Mouse (Mus musculus): ENCODE data around the gene Clec16a. TPM values are rescaled to one million over a fixed set of nuclear protein-coding genes. Genes with fewer than 3 reads are reported as not detected.
A peak's percentile ranks its signal among the peaks of the same experiment; 100 is the strongest.

Gene Clec16a
- polyA plus RNA-seq, 1 experiment from 2014 or later, result 31.0 TPM

DNA sequence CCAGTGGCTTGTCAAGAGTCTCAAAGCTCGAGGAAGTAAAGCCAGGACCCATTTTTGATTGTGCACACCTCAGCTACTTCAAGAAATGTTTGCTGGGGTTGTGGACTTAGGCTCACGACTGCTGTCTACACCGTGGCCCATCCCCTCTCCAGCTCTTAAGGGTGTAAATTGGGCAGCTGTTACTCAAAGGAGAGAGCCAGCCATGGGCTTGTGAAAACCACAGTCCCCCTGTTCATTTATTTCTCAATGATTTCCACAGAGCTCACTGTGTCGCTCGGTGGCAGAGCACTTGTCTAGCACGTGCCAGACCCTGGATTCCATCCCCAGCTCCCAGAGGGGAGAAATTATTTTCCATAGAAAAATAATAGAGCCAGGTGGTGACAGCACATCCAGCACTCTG is 211.0 kb downstream of the Clec16a start:
- Histone ChIP-seq H3K27me3 (ENCODE audit: control insufficient read depth, insufficient read depth, low read length) (no peaks in the 10 kb centered on the region), H3K36me3 (ENCODE audit: control insufficient read depth, insufficient read depth, low read length) (no peaks in the 10 kb centered on the region), H3K4me2 (ENCODE audit: low read depth, low read length) (no peak overlapping the region), H3K9me3 (replicated peaks; ENCODE audit: control insufficient read depth, low read length) (no peaks in the 10 kb centered on the region), H3K27ac (ENCODE audit: low read length) (no peak overlapping the region), H3K4me3 (replicated peaks; ENCODE audit: low read length) (no peak overlapping the region), H3K4me1 (ENCODE audit: control insufficient read depth, insufficient read depth, low read length) (no peaks in the 10 kb centered on the region), H3K9ac (ENCODE audit: low read length) (no peak overlapping the region)
- 69% methylated on average over 6 of the region's 6 CpGs for WGBS
- no peak for ATAC-seq (ENCODE audit: insufficient read depth, low FRiP score)

DNA sequence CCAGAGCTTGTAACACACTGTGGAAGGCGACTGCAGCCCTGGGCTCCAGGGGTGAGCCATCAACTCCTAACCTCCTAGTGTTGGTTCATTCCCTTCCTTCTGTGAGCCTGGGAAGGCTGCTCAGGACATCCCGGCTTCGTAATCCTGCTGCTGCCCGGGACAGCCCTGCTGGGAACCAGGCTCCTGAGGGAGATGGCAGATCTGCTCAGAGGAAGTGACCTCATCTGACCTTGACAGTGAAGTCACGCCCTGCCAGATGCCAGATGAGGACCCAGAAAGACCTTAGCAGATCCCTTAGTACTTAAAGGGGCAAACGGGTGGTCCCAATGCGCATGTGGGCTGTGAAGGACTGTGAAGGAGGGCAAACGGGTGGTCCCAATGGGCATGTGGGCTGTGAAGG is 216.0 kb downstream of the Clec16a start:
- Histone ChIP-seq H3K4me3 (replicated peaks; ENCODE audit: low read length) (no peak overlapping the region), H3K27ac (ENCODE audit: low read length) (no peak overlapping the region), H3K36me3 (ENCODE audit: control insufficient read depth, insufficient read depth, low read length) (no peaks in the 10 kb centered on the region), H3K4me2 (ENCODE audit: low read depth, low read length) (no peak overlapping the region), H3K9me3 (replicated peaks; ENCODE audit: control insufficient read depth, low read length) (no peaks in the 10 kb centered on the region), H3K9ac (ENCODE audit: low read length) (no peak overlapping the region), H3K27me3 (ENCODE audit: control insufficient read depth, insufficient read depth, low read length) (no peaks in the 10 kb centered on the region), H3K4me1 (ENCODE audit: control insufficient read depth, insufficient read depth, low read length) (peaks cover 8% of the 10 kb centered on the region; the same call in 1 of the 2 replicates)
- 78% methylated on average over 8 of the region's 8 CpGs for WGBS
- no peak for ATAC-seq (ENCODE audit: insufficient read depth, low FRiP score)

- H3K36me3 ChIP-seq (ENCODE audit: control insufficient read depth, insufficient read depth, low read length), result no peaks in the 10 kb centered on the region
- 64% methylated on average over 5 of the region's 5 CpGs for WGBS
- no peaks in the 10 kb centered on the region for H3K9me3 ChIP-seq (replicated peaks; ENCODE audit: control insufficient read depth, low read length)
- H3K4me2 ChIP-seq (ENCODE audit: low read depth, low read length), result no peak overlapping the region
- H3K27ac ChIP-seq (ENCODE audit: low read length), result no peak overlapping the region
- H3K4me1 ChIP-seq (ENCODE audit: control insufficient read depth, insufficient read depth, low read length), result peaks cover 8% of the 10 kb centered on the region; the same call in 1 of the 2 replicates
- ATAC-seq (ENCODE audit: insufficient read depth, low FRiP score), result no peak
- no peaks in the 10 kb centered on the region for H3K27me3 ChIP-seq (ENCODE audit: control insufficient read depth, insufficient read depth, low read length)
- H3K9ac ChIP-seq (ENCODE audit: low read length), result no peak overlapping the region
- no peak overlapping the region for H3K4me3 ChIP-seq (replicated peaks; ENCODE audit: low read length)
Measured at GRCm38 (mm10) chr16:10762569-10763180, 217.5 kb downstream of the Clec16a start.

DNA sequence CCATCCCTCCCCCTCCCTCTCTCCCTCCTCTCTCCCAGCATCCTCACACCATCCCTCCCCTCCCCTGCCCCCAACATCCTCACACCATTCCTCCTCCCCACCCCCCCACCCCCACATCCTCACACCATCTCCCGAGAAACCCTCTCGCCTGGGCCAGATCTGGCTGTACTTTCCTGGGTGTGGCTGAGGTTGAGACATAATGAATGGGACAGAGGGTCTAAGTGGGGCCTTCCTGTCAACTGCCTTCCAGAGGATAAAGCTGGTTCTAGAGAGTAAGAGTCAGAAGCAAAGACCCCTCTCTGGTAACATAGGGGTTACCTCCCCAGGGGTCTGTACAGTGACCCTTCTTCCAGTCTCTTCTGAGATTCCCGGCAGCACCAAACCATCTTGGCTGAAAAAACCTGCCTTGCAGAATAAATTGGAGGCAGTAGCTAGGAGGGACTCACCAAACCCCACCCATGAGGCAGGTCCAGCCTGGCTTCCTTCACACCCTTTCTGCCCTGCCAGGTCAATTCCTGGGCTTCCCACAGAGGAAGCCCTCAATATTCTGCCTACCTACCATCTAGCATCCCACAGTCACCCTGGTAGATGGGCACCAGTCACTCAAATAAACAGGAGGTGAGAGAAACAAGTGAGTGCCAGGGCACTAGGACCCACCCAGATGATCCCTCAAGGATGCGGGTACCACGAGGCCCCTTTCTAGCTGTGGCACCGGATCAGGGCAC is 218.6 kb downstream of the Clec16a start:
- H3K27ac ChIP-seq (ENCODE audit: low read length), result no peak overlapping the region
- H3K4me1 ChIP-seq (ENCODE audit: control insufficient read depth, insufficient read depth, low read length), result peaks cover 10% of the 10 kb centered on the region; the same call in 1 of the 2 replicates
- ATAC-seq (ENCODE audit: insufficient read depth, low FRiP score), result no peak
- H3K36me3 ChIP-seq (ENCODE audit: control insufficient read depth, insufficient read depth, low read length), result no peaks in the 10 kb centered on the region
- no peak overlapping the region for H3K4me2 ChIP-seq (ENCODE audit: low read depth, low read length)
- no peaks in the 10 kb centered on the region for H3K27me3 ChIP-seq (ENCODE audit: control insufficient read depth, insufficient read depth, low read length)
- no peaks in the 10 kb centered on the region for H3K9me3 ChIP-seq (replicated peaks; ENCODE audit: control insufficient read depth, low read length)
- H3K9ac ChIP-seq (ENCODE audit: low read length), result no peak overlapping the region
- 44% methylated on average over 6 of the region's 6 CpGs for WGBS
- H3K4me3 ChIP-seq (replicated peaks; ENCODE audit: low read length), result no peak overlapping the region

DNA sequence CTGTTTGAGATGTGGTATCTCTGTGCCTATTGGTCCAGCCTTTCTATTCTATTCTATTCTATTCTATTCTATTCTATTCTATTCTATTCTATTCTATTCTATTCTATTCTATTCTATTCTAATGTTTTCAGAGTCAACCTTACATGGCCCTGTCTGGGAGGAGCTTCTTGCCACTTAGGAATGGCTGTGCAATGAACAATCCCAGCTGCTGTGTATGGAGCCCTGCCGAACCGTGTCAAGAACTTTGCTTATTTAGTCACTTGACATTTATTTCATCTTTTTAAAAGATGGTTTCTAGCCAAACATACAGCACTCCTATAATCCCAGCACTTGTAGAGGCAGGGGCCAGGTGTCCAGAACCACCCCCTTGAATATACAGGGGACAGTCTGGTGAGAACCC is 219.2 kb downstream of the Clec16a start:
- Histone ChIP-seq H3K4me1 (ENCODE audit: control insufficient read depth, insufficient read depth, low read length) (peaks cover 13% of the 10 kb centered on the region; the same call in 1 of the 2 replicates), H3K4me3 (replicated peaks; ENCODE audit: low read length) (no peak overlapping the region), H3K9me3 (replicated peaks; ENCODE audit: control insufficient read depth, low read length) (no peaks in the 10 kb centered on the region), H3K9ac (ENCODE audit: low read length) (no peak overlapping the region), H3K36me3 (ENCODE audit: control insufficient read depth, insufficient read depth, low read length) (no peaks in the 10 kb centered on the region), H3K27ac (ENCODE audit: low read length) (no peak overlapping the region), H3K27me3 (ENCODE audit: control insufficient read depth, insufficient read depth, low read length) (no peaks in the 10 kb centered on the region), H3K4me2 (ENCODE audit: low read depth, low read length) (no peak overlapping the region)
- no peak for ATAC-seq (ENCODE audit: insufficient read depth, low FRiP score)
- WGBS, result 24% methylated on average over 2 of the region's 2 CpGs

- H3K4me2 ChIP-seq (ENCODE audit: low read depth, low read length), result no peak overlapping the region
- no peaks in the 10 kb centered on the region for H3K27me3 ChIP-seq (ENCODE audit: control insufficient read depth, insufficient read depth, low read length)
- no peaks in the 10 kb centered on the region for H3K9me3 ChIP-seq (replicated peaks; ENCODE audit: control insufficient read depth, low read length)
- WGBS, result 49% methylated on average over 4 of the region's 4 CpGs
- H3K27ac ChIP-seq (ENCODE audit: low read length), result no peak overlapping the region
- peaks cover 17% of the 10 kb centered on the region; the same call in 1 of the 2 replicates for H3K4me1 ChIP-seq (ENCODE audit: control insufficient read depth, insufficient read depth, low read length)
- ATAC-seq (ENCODE audit: insufficient read depth, low FRiP score), result no peak
- H3K9ac ChIP-seq (ENCODE audit: low read length), result no peak overlapping the region
- H3K4me3 ChIP-seq (replicated peaks; ENCODE audit: low read length), result no peak overlapping the region
- H3K36me3 ChIP-seq (ENCODE audit: control insufficient read depth, insufficient read depth, low read length), result no peaks in the 10 kb centered on the region
Measured at GRCm38 (mm10) chr16:10767158-10767557, 222.0 kb downstream of the Clec16a start.

DNA sequence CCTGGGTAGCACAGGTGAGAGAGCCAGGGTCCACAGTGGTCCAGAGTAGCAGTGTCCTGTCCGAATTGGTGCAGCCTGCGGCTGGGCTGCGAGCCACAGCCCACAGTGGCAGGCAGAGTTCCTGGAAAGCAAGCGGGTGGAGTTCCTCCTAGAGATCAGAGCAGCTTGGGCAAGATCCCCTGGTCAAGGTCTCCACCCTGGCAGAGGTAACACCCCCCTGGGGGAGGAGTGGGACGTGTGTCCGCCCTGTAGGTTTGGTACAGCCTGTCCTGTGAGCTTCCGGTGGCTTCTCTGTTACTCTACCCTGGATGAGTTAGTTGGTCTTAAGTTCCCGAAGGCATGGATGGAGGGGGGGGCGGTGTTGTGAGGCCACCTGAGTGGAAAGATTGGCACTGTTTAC is 223.7 kb downstream of the Clec16a start:
- Histone ChIP-seq H3K9ac (ENCODE audit: low read length) (no peak overlapping the region), H3K4me3 (replicated peaks; ENCODE audit: low read length) (no peak overlapping the region), H3K4me2 (ENCODE audit: low read depth, low read length) (no peak overlapping the region), H3K4me1 (ENCODE audit: control insufficient read depth, insufficient read depth, low read length) (0 out of 2 replicates have a peak, but pooled peaks cover 12% of the 10 kb centered on the region), H3K36me3 (ENCODE audit: control insufficient read depth, insufficient read depth, low read length) (no peaks in the 10 kb centered on the region), H3K27me3 (ENCODE audit: control insufficient read depth, insufficient read depth, low read length) (no peaks in the 10 kb centered on the region), H3K9me3 (replicated peaks; ENCODE audit: control insufficient read depth, low read length) (no peaks in the 10 kb centered on the region), H3K27ac (ENCODE audit: low read length) (no peak overlapping the region)
- WGBS, result 53% methylated on average over 9 of the region's 9 CpGs
- ATAC-seq (ENCODE audit: insufficient read depth, low FRiP score), result no peak

DNA sequence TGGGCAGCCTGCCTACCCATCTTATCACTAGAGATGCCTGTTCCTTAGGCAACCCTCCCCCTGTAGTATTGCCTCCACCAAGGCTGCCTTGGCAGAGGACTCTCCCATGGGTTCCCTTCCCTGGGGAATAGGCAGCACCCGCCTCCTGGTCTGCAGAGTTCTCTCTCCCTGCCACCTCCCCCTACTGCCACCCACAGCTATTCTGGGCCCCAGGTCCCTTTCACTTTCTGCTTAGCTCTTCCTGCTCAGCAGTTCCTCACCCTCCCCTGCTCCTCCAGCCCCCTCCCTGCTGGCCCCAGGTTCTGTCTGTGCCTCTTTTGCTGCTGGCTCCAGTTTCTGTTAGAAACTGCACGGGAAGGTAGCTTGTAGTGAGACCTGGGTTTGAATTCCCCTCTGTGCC is 224.5 kb downstream of the Clec16a start:
- Histone ChIP-seq H3K27me3 (ENCODE audit: control insufficient read depth, insufficient read depth, low read length) (no peaks in the 10 kb centered on the region), H3K4me1 (ENCODE audit: control insufficient read depth, insufficient read depth, low read length) (0 out of 2 replicates have a peak, but pooled peaks cover 9% of the 10 kb centered on the region), H3K9me3 (replicated peaks; ENCODE audit: control insufficient read depth, low read length) (no peaks in the 10 kb centered on the region), H3K36me3 (ENCODE audit: control insufficient read depth, insufficient read depth, low read length) (no peaks in the 10 kb centered on the region), H3K4me3 (replicated peaks; ENCODE audit: low read length) (no peak overlapping the region), H3K27ac (ENCODE audit: low read length) (no peak overlapping the region), H3K4me2 (ENCODE audit: low read depth, low read length) (no peak overlapping the region), H3K9ac (ENCODE audit: low read length) (no peak overlapping the region)
- no peak for ATAC-seq (ENCODE audit: insufficient read depth, low FRiP score)
- 68% methylated on average over 2 of the region's 2 CpGs for WGBS

DNA sequence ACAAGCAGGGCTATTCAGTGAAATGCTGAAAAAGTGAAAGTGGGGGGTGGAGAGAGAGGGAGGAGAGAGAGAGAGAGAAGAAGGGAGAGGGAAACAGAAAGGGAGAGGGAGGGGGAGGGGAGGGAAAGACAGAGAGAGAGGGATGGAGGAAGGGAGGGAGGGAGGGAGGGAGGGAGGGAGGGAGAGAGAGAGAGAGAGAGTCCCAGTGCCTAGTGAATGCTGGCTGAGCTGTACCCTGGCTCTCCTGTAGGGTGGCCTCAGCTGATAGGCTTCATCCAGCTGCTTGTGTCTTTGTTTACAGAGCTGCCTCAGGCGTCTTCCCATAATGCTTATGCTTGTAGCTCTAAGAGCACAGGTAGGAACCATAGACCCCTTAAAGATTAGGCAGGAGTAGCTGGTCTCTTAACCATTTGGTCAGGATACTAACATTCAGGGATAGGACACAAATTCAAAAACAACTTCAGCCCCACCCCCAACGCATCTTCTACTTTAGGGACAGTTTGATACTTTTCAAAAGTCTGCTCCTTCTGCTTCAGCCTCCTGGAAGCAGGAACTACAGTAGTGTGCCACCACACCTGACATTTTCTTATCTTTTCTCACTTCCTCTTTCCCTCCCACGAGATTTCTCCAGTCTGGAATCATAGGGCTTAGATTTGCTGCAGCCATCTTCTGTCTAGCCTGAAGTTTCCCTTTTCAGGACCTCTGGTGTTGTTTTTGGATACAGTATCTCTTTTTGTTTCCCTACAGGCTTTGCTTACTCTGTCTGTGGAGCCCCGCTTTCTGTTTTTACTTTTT is 225.6 kb downstream of the Clec16a start:
- H3K9me3 ChIP-seq (replicated peaks; ENCODE audit: control insufficient read depth, low read length), result no peaks in the 10 kb centered on the region
- no peak overlapping the region; the same call in 1 of the 2 replicates for H3K27ac ChIP-seq (ENCODE audit: low read length)
- 0 out of 2 replicates have a peak, but pooled peaks cover 9% of the 10 kb centered on the region for H3K4me1 ChIP-seq (ENCODE audit: control insufficient read depth, insufficient read depth, low read length)
- H3K36me3 ChIP-seq (ENCODE audit: control insufficient read depth, insufficient read depth, low read length), result no peaks in the 10 kb centered on the region
- no peak overlapping the region for H3K9ac ChIP-seq (ENCODE audit: low read length)
- H3K4me3 ChIP-seq (replicated peaks; ENCODE audit: low read length), result no peak overlapping the region
- H3K27me3 ChIP-seq (ENCODE audit: control insufficient read depth, insufficient read depth, low read length), result no peaks in the 10 kb centered on the region
- ATAC-seq (ENCODE audit: insufficient read depth, low FRiP score), result peak; percentile 27; the same call in 1 of the 2 replicates
- 39% methylated on average over 4 of the region's 4 CpGs for WGBS
- no peak overlapping the region for H3K4me2 ChIP-seq (ENCODE audit: low read depth, low read length)
